Mouse (Mus musculus) megakaryocyte, embryonic 14.5 days (primary cell): ENCODE results near the gene Gm10772. TPM values are rescaled to one million over a fixed set of nuclear protein-coding genes. Genes with fewer than 3 reads are reported as not detected.
"Not testable (repeated sequence)": the region's sequence is repeated elsewhere in the genome, so short reads cannot be mapped to it uniquely, and the experiment has no call there.

Source experiments
- H3K27me3 ChIP-seq: replicated peaks from 2 replicates; pipeline ENCODE3; 2012; ENCODE audit warnings: inconsistent platforms
- H3K36me3 ChIP-seq: replicated peaks from 2 replicates; pipeline ENCODE3; 2012; ENCODE audit warnings: low read length, inconsistent platforms, mixed read lengths
- H3K4me1 ChIP-seq: 2 replicates; pipeline ENCODE4 v1.6.1; 2012; ENCODE audit warnings: inconsistent platforms
- H3K4me3 ChIP-seq: replicated peaks from 2 replicates; pipeline ENCODE3; 2012; ENCODE audit warnings: moderate library complexity, mild to moderate bottlenecking, inconsistent platforms
- H3K9me3 ChIP-seq: 2 replicates; pipeline ENCODE4 v1.6.1; 2012; ENCODE audit warnings: inconsistent platforms
- FLI1 ChIP-seq: IDR thresholded peaks from 2 replicates; pipeline ENCODE4 v1.6.1; 2012; ENCODE audit warnings: low read length, inconsistent platforms, mixed read lengths
- GATA1 ChIP-seq: IDR thresholded peaks from 3 replicates; pipeline ENCODE4 v1.6.1; 2012; ENCODE audit warnings: mixed read lengths, low read length, inconsistent platforms, borderline replicate concordance
- polyA plus RNA-seq: library from polyadenylated mRNA; stranded (reverse); fragments of >175 nt; gene quantifications from 2 replicates; pipeline ENCODE4 v1.2.3, GENCODE M21; 2012; ENCODE audit warnings: low replicate concordance; ENCODE audit not compliant: insufficient read depth

Gm10772 gene
- not detected in 2 replicates for polyA plus RNA-seq

GRCm38 (mm10) chr13:66227473-66227872 is at the start of gene Gm10772:
Gm10772 (minus strand) TSS chr13:66227573.
- H3K4me1 ChIP-seq, H3K36me3 ChIP-seq, H3K9me3 ChIP-seq, H3K27me3 ChIP-seq, H3K4me3 ChIP-seq: not testable (repeated sequence)

GRCm38 (mm10) chr13:66263914-66264313 is 36.5 kb upstream of the Gm10772 start:
- not testable (repeated sequence) for H3K4me3 ChIP-seq, H3K27me3 ChIP-seq, H3K4me1 ChIP-seq, H3K9me3 ChIP-seq, H3K36me3 ChIP-seq

- H3K9me3 ChIP-seq, H3K4me3 ChIP-seq, H3K36me3 ChIP-seq, H3K27me3 ChIP-seq, H3K4me1 ChIP-seq: not testable (repeated sequence)
These were observed 35.8 kb upstream of the Gm10772 start for GRCm38 (mm10) chr13:66263141-66263540.

GRCm38 (mm10) chr13:66214349-66214748 is 13.0 kb downstream of the Gm10772 start:
- Histone ChIP-seq H3K4me1 (no peaks in the 10 kb centered on the region), H3K27me3 (no peaks in the 10 kb centered on the region), H3K4me3 (no peak overlapping the region), H3K36me3 (no peaks in the 10 kb centered on the region), H3K9me3 (peaks cover 20% of the 10 kb centered on the region)
- TF ChIP-seq GATA1: no peak
- no peak for TF ChIP-seq FLI1

GRCm38 (mm10) chr13:66213811-66214210 is 13.6 kb downstream of the Gm10772 start:
- not testable (repeated sequence) for H3K36me3 ChIP-seq, H3K4me3 ChIP-seq, H3K27me3 ChIP-seq, H3K4me1 ChIP-seq
- peaks cover 20% of the 10 kb centered on the region for H3K9me3 ChIP-seq

- H3K9me3 ChIP-seq, H3K27me3 ChIP-seq, H3K4me1 ChIP-seq, H3K4me3 ChIP-seq, H3K36me3 ChIP-seq: not testable (repeated sequence)
These were observed 48.2 kb downstream of the Gm10772 start for GRCm38 (mm10) chr13:66179172-66179571.

Other genes with a start within 250 kb of the Gm10772 start
- gene Gm10324, start 108.0 kb downstream of the Gm10772 start, polyA plus RNA-seq: not detected in 2 replicates
- gene 2410141K09Rik, start 213.5 kb upstream of the Gm10772 start, polyA plus RNA-seq: 0.06 TPM in 1 of 2 replicates, not detected in the other